Mouse (Mus musculus): Measurements from ENCODE around the gene Adcy9. TPM values are rescaled to one million over a fixed set of nuclear protein-coding genes. Genes with fewer than 3 reads are reported as not detected.

The Adcy9 gene
- total RNA-seq, 2 experiments from 2014 or later, result 30.8 to 35.9 TPM

Other genes with a start within 250 kb of the Adcy9 start
- gene Crebbp, start 206.5 kb downstream of the Adcy9 start, total RNA-seq (2021), result 10 to 100 TPM; 79.1 to 80.5 TPM
- gene Srl, start 121.3 kb upstream of the Adcy9 start, total RNA-seq (2021), result 10 to 100 TPM; 19.7 to 20.6 TPM
- 1 to 10 TPM; 3.1 to 3.4 TPM for gene Tfap4, start 139.4 kb upstream of the Adcy9 start, total RNA-seq (2021)
- gene Glis2, start 174.2 kb upstream of the Adcy9 start, total RNA-seq (2021), result 10 to 100 TPM; 15.9 to 18.9 TPM
- gene Pam16, start 204.5 kb upstream of the Adcy9 start, total RNA-seq (2021), result 10 to 100 TPM; 78.2 to 86.0 TPM
- 1 to 10 TPM; 5.1 to 6.4 TPM for gene Vasn, start 219.4 kb upstream of the Adcy9 start, total RNA-seq (2021)
- gene Dnaja3, start 219.5 kb upstream of the Adcy9 start, total RNA-seq (2021), result 10 to 100 TPM; 58.7 to 59.0 TPM